Mouse (Mus musculus): ENCODE measurements around the gene Gm49354. TPM values are rescaled to one million over a fixed set of nuclear protein-coding genes. Genes with fewer than 3 reads are reported as not detected.
A peak's percentile ranks its signal among the peaks of the same experiment; 100 is the strongest.
"Not testable (repeated sequence)": the region's sequence is repeated elsewhere in the genome, so short reads cannot be mapped to it uniquely, and the experiment has no call there.

The Gm49354 gene
- polyA plus RNA-seq, 1 experiment from 2014 or later: not detected

- WGBS: 41% methylated on average over 5 of the region's 6 CpGs
- not testable (repeated sequence) for H3K9me3 ChIP-seq (ENCODE audit: control insufficient read depth, low read length); ATAC-seq (ENCODE audit: low read depth)
Measured at GRCm38 (mm10) chr13:59734347-59734746, 47.7 kb downstream of the Gm49354 start.

GRCm38 (mm10) chr13:59733936-59734335 is 48.1 kb downstream of the Gm49354 start:
- WGBS: 90% methylated on average over 2 of the region's 4 CpGs
- no peaks in the 10 kb centered on the region for H3K4me1 ChIP-seq (ENCODE audit: control insufficient read depth, insufficient read depth, low read length)
- no peaks in the 10 kb centered on the region for H3K9me3 ChIP-seq (ENCODE audit: control insufficient read depth, low read length)
- H3K36me3 ChIP-seq (ENCODE audit: control insufficient read depth, insufficient read depth, low read length): no peaks in the 10 kb centered on the region
- H3K4me3 ChIP-seq (ENCODE audit: low read depth, low read length): no peak overlapping the region
- no peak overlapping the region for H3K27ac ChIP-seq (replicated peaks; ENCODE audit: low read depth, low read length)
- H3K4me2 ChIP-seq (ENCODE audit: low read depth, low read length): no peak overlapping the region
- ATAC-seq (ENCODE audit: low read depth) (no peak), DNase-seq (ENCODE audit: low spot score) (no peak)
- H3K9ac ChIP-seq (ENCODE audit: low read depth, low read length): no peak overlapping the region
- H3K27me3 ChIP-seq (replicated peaks; ENCODE audit: control insufficient read depth, insufficient read depth, low read length): no peaks in the 10 kb centered on the region

More at GRCm38 (mm10) chr13:59734347-59734746, 47.7 kb downstream of the Gm49354 start:
- not testable (repeated sequence) for H3K4me1 ChIP-seq (ENCODE audit: control insufficient read depth, insufficient read depth, low read length); H3K27ac ChIP-seq (replicated peaks; ENCODE audit: low read depth, low read length); H3K9ac ChIP-seq (ENCODE audit: low read depth, low read length); H3K36me3 ChIP-seq (ENCODE audit: control insufficient read depth, insufficient read depth, low read length); H3K27me3 ChIP-seq (replicated peaks; ENCODE audit: control insufficient read depth, insufficient read depth, low read length); DNase-seq (ENCODE audit: low spot score); H3K4me2 ChIP-seq (ENCODE audit: low read depth, low read length); H3K4me3 ChIP-seq (ENCODE audit: low read depth, low read length)

GRCm38 (mm10) chr13:59731652-59732051 is 50.4 kb downstream of the Gm49354 start, which contains the start of gene Spata31d1d:
Gene Spata31d1d (minus strand): TSS chr13:59731752.
- WGBS: 43% methylated on average over 7 of the region's 7 CpGs
- no peak for ATAC-seq (ENCODE audit: low read depth)

GRCm38 (mm10) chr13:59728378-59729093 is 53.5 kb downstream of the Gm49354 start:
- Histone ChIP-seq H3K36me3 (ENCODE audit: control insufficient read depth, insufficient read depth, low read length) (no peaks in the 10 kb centered on the region), H3K4me2 (ENCODE audit: low read depth, low read length) (no peak overlapping the region), H3K27ac (replicated peaks; ENCODE audit: low read depth, low read length) (no peak overlapping the region), H3K27me3 (replicated peaks; ENCODE audit: control insufficient read depth, insufficient read depth, low read length) (no peaks in the 10 kb centered on the region), H3K9ac (ENCODE audit: low read depth, low read length) (no peak overlapping the region), H3K9me3 (ENCODE audit: control insufficient read depth, low read length) (no peaks in the 10 kb centered on the region), H3K4me1 (ENCODE audit: control insufficient read depth, insufficient read depth, low read length) (0 out of 2 replicates have a peak, but pooled peaks cover 6% of the 10 kb centered on the region), H3K4me3 (ENCODE audit: low read depth, low read length) (no peak overlapping the region)
- DNase-seq (ENCODE audit: low spot score): peak; percentile 90
- peak; percentile 90 for ATAC-seq (ENCODE audit: low read depth)
- 35% methylated on average over 6 of the region's 7 CpGs for WGBS

More at GRCm38 (mm10) chr13:59731652-59732051, 50.4 kb downstream of the Gm49354 start, which contains the start of gene Spata31d1d:
- Histone ChIP-seq H3K4me3 (ENCODE audit: low read depth, low read length) (no peak within 1 kb of the TSS), H3K4me1 (ENCODE audit: control insufficient read depth, insufficient read depth, low read length) (no peaks in the 10 kb centered on the region), H3K9me3 (ENCODE audit: control insufficient read depth, low read length) (no peaks in the 10 kb centered on the region), H3K27ac (replicated peaks; ENCODE audit: low read depth, low read length) (no peak within 1 kb of the TSS), H3K4me2 (ENCODE audit: low read depth, low read length) (no peak within 1 kb of the TSS), H3K36me3 (ENCODE audit: control insufficient read depth, insufficient read depth, low read length) (no peaks in the 10 kb centered on the region), H3K9ac (ENCODE audit: low read depth, low read length) (no peak within 1 kb of the TSS), H3K27me3 (replicated peaks; ENCODE audit: control insufficient read depth, insufficient read depth, low read length) (no peaks in the 10 kb centered on the region)
- DNase-seq (ENCODE audit: low spot score): no peak

- ATAC-seq (ENCODE audit: low read depth) (no peak), DNase-seq (ENCODE audit: low spot score) (no peak)
- H3K4me2 ChIP-seq (ENCODE audit: low read depth, low read length): peak overlapping the region; percentile 41
- WGBS: 32% methylated on average over 29 of the region's 29 CpGs
- no peaks in the 10 kb centered on the region for H3K9me3 ChIP-seq (ENCODE audit: control insufficient read depth, low read length)
- 0 out of 2 replicates have a peak, but pooled peaks cover 6% of the 10 kb centered on the region for H3K4me1 ChIP-seq (ENCODE audit: control insufficient read depth, insufficient read depth, low read length)
- peak overlapping the region; percentile 16; the same call in 1 of the 2 replicates for H3K4me3 ChIP-seq (ENCODE audit: low read depth, low read length)
- no peaks in the 10 kb centered on the region for H3K27me3 ChIP-seq (replicated peaks; ENCODE audit: control insufficient read depth, insufficient read depth, low read length)
- no peaks in the 10 kb centered on the region for H3K36me3 ChIP-seq (ENCODE audit: control insufficient read depth, insufficient read depth, low read length)
- H3K27ac ChIP-seq (replicated peaks; ENCODE audit: low read depth, low read length): no peak overlapping the region
- peak overlapping the region; percentile 48; the same call in 1 of the 2 replicates for H3K9ac ChIP-seq (ENCODE audit: low read depth, low read length)
Measured at GRCm38 (mm10) chr13:59726139-59726867, 55.7 kb downstream of the Gm49354 start.

GRCm38 (mm10) chr13:59722089-59722488 is 60.0 kb downstream of the Gm49354 start:
- H3K9ac ChIP-seq (ENCODE audit: low read depth, low read length); DNase-seq (ENCODE audit: low spot score); ATAC-seq (ENCODE audit: low read depth); H3K27me3 ChIP-seq (replicated peaks; ENCODE audit: control insufficient read depth, insufficient read depth, low read length); H3K4me3 ChIP-seq (ENCODE audit: low read depth, low read length); H3K9me3 ChIP-seq (ENCODE audit: control insufficient read depth, low read length); H3K27ac ChIP-seq (replicated peaks; ENCODE audit: low read depth, low read length); H3K4me2 ChIP-seq (ENCODE audit: low read depth, low read length); H3K36me3 ChIP-seq (ENCODE audit: control insufficient read depth, insufficient read depth, low read length): not testable (repeated sequence)
- WGBS: 74% methylated on average over 1 of the region's 1 CpGs
- H3K4me1 ChIP-seq (ENCODE audit: control insufficient read depth, insufficient read depth, low read length): peaks cover 14% of the 10 kb centered on the region; the same call in 1 of the 2 replicates

GRCm38 (mm10) chr13:59719475-59719874 is 62.6 kb downstream of the Gm49354 start:
- DNase-seq (ENCODE audit: low spot score) (no peak), ATAC-seq (ENCODE audit: low read depth) (no peak)
- H3K4me3 ChIP-seq (ENCODE audit: low read depth, low read length): no peak overlapping the region
- H3K4me2 ChIP-seq (ENCODE audit: low read depth, low read length): no peak overlapping the region
- peak overlapping the region; percentile 22; the same call in 1 of the 2 replicates for H3K27ac ChIP-seq (replicated peaks; ENCODE audit: low read depth, low read length)
- H3K36me3 ChIP-seq (ENCODE audit: control insufficient read depth, insufficient read depth, low read length): no peaks in the 10 kb centered on the region
- peaks cover 8% of the 10 kb centered on the region; the same call in 1 of the 2 replicates for H3K4me1 ChIP-seq (ENCODE audit: control insufficient read depth, insufficient read depth, low read length)
- WGBS: 100% methylated on average over 1 of the region's 1 CpGs
- no peak overlapping the region for H3K9ac ChIP-seq (ENCODE audit: low read depth, low read length)
- H3K9me3 ChIP-seq (ENCODE audit: control insufficient read depth, low read length): no peaks in the 10 kb centered on the region
- no peaks in the 10 kb centered on the region for H3K27me3 ChIP-seq (replicated peaks; ENCODE audit: control insufficient read depth, insufficient read depth, low read length)

GRCm38 (mm10) chr13:59718857-59719440 is 63.1 kb downstream of the Gm49354 start:
- H3K36me3 ChIP-seq (ENCODE audit: control insufficient read depth, insufficient read depth, low read length); H3K4me1 ChIP-seq (ENCODE audit: control insufficient read depth, insufficient read depth, low read length); H3K4me3 ChIP-seq (ENCODE audit: low read depth, low read length); H3K4me2 ChIP-seq (ENCODE audit: low read depth, low read length); H3K9ac ChIP-seq (ENCODE audit: low read depth, low read length); H3K9me3 ChIP-seq (ENCODE audit: control insufficient read depth, low read length); H3K27me3 ChIP-seq (replicated peaks; ENCODE audit: control insufficient read depth, insufficient read depth, low read length): not testable (repeated sequence)
- WGBS: 23% methylated on average over 6 of the region's 6 CpGs
- peak; percentile 67 for DNase-seq (ENCODE audit: low spot score)
- ATAC-seq (ENCODE audit: low read depth): peak; percentile 57; the same call in 1 of the 2 replicates
- peak overlapping the region; percentile 22; the same call in 1 of the 2 replicates for H3K27ac ChIP-seq (replicated peaks; ENCODE audit: low read depth, low read length)
